Mouse (Mus musculus) G1E (cell line): ENCODE results near the gene Arid5b. TPM values are rescaled to one million over a fixed set of nuclear protein-coding genes. Genes with fewer than 3 reads are reported as not detected.

Experiments
- ATAC-seq: 2 replicates; pipeline ENCODE4 v1.8.0; 2016; ENCODE audit warnings: mild to moderate bottlenecking; ENCODE audit not compliant: insufficient number of reproducible peaks, poor library complexity, low FRiP score, severe bottlenecking; ENCODE audit errors: extremely low read depth
- DNase-seq: peaks from one replicate; pipeline ENCODE4 v3.0.0; 2012; ENCODE audit warnings: low spot score
- H3K27me3 ChIP-seq: 2 replicates; pipeline ENCODE4 v1.6.1; 2012; ENCODE audit warnings: mild to moderate bottlenecking, low read length, inconsistent platforms; ENCODE audit not compliant: insufficient read depth
- H3K36me3 ChIP-seq: replicated peaks from 2 replicates; pipeline ENCODE3; 2012; ENCODE audit warnings: mild to moderate bottlenecking, inconsistent platforms
- H3K4me1 ChIP-seq: 2 replicates; pipeline ENCODE4 v1.6.1; 2012; ENCODE audit warnings: low read depth, low read length, inconsistent platforms, mixed read lengths; ENCODE audit not compliant: insufficient read depth
- H3K4me3 ChIP-seq: 2 replicates; pipeline ENCODE4 v1.5.1; 2012; ENCODE audit warnings: low read depth, mild to moderate bottlenecking, inconsistent platforms, low read length, moderate library complexity, mixed read lengths
- H3K9me3 ChIP-seq: replicated peaks from 2 replicates; pipeline ENCODE4 v1.6.1; 2012; ENCODE audit warnings: inconsistent platforms
- CTCF ChIP-seq: IDR thresholded peaks from 2 replicates; pipeline ENCODE4 v1.5.1; 2012; ENCODE audit warnings: low read depth, low read length, inconsistent platforms, mixed read lengths
- GATA1 ChIP-seq: IDR thresholded peaks from 2 replicates; pipeline ENCODE4 v1.6.1; 2012; ENCODE audit warnings: borderline replicate concordance, low read length, inconsistent platforms, mixed read lengths
- GATA2 ChIP-seq: IDR thresholded peaks from 2 replicates; pipeline ENCODE4 v1.6.1; 2012; ENCODE audit warnings: low read depth, low read length, inconsistent platforms, borderline replicate concordance
- POLR2AphosphoS5 ChIP-seq: IDR thresholded peaks from 2 replicates; pipeline ENCODE4 v1.6.1; 2012; ENCODE audit warnings: low read depth, low read length, inconsistent platforms; ENCODE audit not compliant: insufficient replicate concordance
- TAL1 ChIP-seq: conservative IDR thresholded peaks from 2 replicates; pipeline ENCODE4 v1.6.1; 2012; ENCODE audit warnings: low read depth, low read length, inconsistent platforms, mixed read lengths
- polyA plus RNA-seq: library from polyadenylated mRNA; stranded (reverse); fragments of >175 nt; gene quantifications from 2 replicates; pipeline ENCODE4 v1.2.3, GENCODE M21; 2012
- total RNA-seq, 2 experiments: library from RNA; stranded (forward) in 1 of 2; stranded (reverse) in 1 of 2; fragments of 200-1000 nt in 1 of 2; fragments of >200 nt in 1 of 2; fragmentation: Nextera tagmentation in 1 of 2; gene quantifications; 2 replicates each; pipeline ENCODE4 v1.2.3; 2014 to 2017

The Arid5b gene
- total and polyA plus RNA-seq, 3 experiments = 0.16 TPM; not detected in 2

GRCm38 (mm10) chr10:68119285-68119684 is 159.3 kb downstream of the Arid5b start:
- Histone ChIP-seq H3K36me3 (no peaks in the 10 kb centered on the region), H3K9me3 (peaks cover 49% of the 10 kb centered on the region), H3K4me1 (no peaks in the 10 kb centered on the region), H3K27me3 (no peaks in the 10 kb centered on the region), H3K4me3 (no peak overlapping the region)
- TF ChIP-seq TAL1 (no peak), GATA1 (no peak), GATA2 (no peak)
- ATAC-seq (no peak), DNase-seq (no peak)

DNA sequence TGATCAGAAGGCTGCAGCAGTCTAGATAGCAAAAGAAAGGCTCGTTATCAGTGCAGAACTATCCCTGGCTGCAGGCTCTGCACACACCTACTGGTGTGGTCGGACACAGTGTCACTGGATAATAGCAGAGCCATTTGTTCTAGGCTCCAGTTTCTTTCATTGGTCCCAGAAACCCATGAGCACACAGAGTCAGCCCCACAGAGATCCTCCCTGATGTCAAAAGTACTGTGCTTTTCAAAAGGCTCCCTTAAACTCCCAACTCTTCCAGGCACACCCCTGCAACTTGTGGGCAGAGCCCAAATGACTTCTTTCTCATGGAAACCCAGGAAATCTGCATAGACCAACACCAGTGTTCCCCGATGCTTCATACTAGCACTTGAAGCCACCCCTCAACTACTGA is 163.6 kb downstream of the Arid5b start:
- TF ChIP-seq POLR2AphosphoS5 (no peak), GATA2 (no peak), CTCF (no peak), TAL1 (no peak), GATA1 (no peak)
- Histone ChIP-seq H3K4me1 (no peaks in the 10 kb centered on the region), H3K9me3 (peaks cover 48% of the 10 kb centered on the region), H3K27me3 (no peaks in the 10 kb centered on the region), H3K36me3 (no peaks in the 10 kb centered on the region), H3K4me3 (no peak overlapping the region)
- ATAC-seq (no peak), DNase-seq (no peak)

- H3K27me3 ChIP-seq = no peaks in the 10 kb centered on the region
- no peaks in the 10 kb centered on the region for H3K36me3 ChIP-seq
- no peaks in the 10 kb centered on the region for H3K4me1 ChIP-seq
- peaks cover 50% of the 10 kb centered on the region for H3K9me3 ChIP-seq
- no peak overlapping the region for H3K4me3 ChIP-seq
- DNase-seq (no peak), ATAC-seq (no peak)
- TF ChIP-seq GATA1 = no peak
- TF ChIP-seq POLR2AphosphoS5 = no peak
- no peak for TF ChIP-seq GATA2
- TF ChIP-seq TAL1 = no peak
- TF ChIP-seq CTCF = no peak
Measured at GRCm38 (mm10) chr10:68113645-68114044, 164.9 kb downstream of the Arid5b start.

DNA sequence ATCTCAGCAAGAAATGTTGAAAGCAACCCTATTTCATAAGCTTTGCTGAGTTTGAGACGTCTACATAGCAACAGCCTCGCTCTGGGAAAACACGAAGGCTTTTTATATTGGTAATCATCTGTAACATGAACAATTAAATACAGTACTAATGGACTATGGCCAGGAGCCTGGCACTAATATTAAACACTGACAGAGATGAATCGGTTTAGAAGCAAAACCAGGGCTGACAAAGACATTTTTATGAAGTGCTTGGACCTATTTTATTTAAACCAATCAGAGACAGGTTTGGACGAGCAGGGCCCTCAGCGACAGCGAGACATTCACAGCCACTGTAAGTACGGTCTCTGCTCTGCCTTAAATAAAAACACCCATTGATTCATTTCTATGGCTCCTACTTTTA is 165.6 kb downstream of the Arid5b start:
- ATAC-seq (no peak), DNase-seq (no peak)
- Histone ChIP-seq H3K4me1 (no peaks in the 10 kb centered on the region), H3K4me3 (no peak overlapping the region), H3K27me3 (no peaks in the 10 kb centered on the region), H3K9me3 (peaks cover 50% of the 10 kb centered on the region), H3K36me3 (no peaks in the 10 kb centered on the region)
- no peak for TF ChIP-seq TAL1
- TF ChIP-seq CTCF = no peak
- no peak for TF ChIP-seq GATA1
- TF ChIP-seq GATA2 = no peak
- TF ChIP-seq POLR2AphosphoS5 = no peak

GRCm38 (mm10) chr10:68110607-68111006 is 167.9 kb downstream of the Arid5b start:
- Histone ChIP-seq H3K27me3 (no peaks in the 10 kb centered on the region), H3K4me1 (no peaks in the 10 kb centered on the region), H3K36me3 (no peaks in the 10 kb centered on the region), H3K9me3 (peaks cover 45% of the 10 kb centered on the region), H3K4me3 (no peak overlapping the region)
- ATAC-seq (no peak), DNase-seq (no peak)
- TF ChIP-seq GATA2 (no peak), GATA1 (no peak), POLR2AphosphoS5 (no peak), CTCF (no peak), TAL1 (no peak)

DNA sequence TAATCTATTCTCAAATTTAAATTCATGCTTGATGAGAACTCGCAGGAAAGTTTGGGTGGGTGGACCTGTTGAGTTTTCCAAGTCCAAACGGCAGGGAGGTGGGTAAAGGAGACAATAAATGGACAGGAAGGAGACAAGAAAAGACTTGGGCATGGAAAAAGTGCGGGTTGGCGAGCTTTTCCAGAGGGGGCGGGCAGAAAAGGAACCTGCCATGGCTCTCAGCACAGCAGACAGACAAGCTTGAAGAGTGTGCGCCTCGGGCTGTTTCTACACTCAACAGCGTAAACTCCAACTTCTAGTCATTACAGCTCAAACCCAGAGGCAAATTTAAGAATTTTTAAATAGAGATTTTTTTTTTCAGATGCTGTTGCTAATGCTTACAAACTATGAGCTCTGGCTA is 168.4 kb downstream of the Arid5b start:
- DNase-seq (no peak), ATAC-seq (no peak)
- Histone ChIP-seq H3K9me3 (peaks cover 43% of the 10 kb centered on the region), H3K4me3 (no peak overlapping the region), H3K36me3 (no peaks in the 10 kb centered on the region), H3K27me3 (no peaks in the 10 kb centered on the region), H3K4me1 (no peaks in the 10 kb centered on the region)
- TF ChIP-seq POLR2AphosphoS5 (no peak), GATA2 (no peak)

- TF ChIP-seq TAL1 (no peak), GATA1 (no peak), GATA2 (no peak), CTCF (no peak), POLR2AphosphoS5 (no peak)
- Histone ChIP-seq H3K9me3 (peaks cover 43% of the 10 kb centered on the region), H3K4me3 (no peak overlapping the region), H3K4me1 (no peaks in the 10 kb centered on the region), H3K36me3 (no peaks in the 10 kb centered on the region), H3K27me3 (no peaks in the 10 kb centered on the region)
- no peak for ATAC-seq
- no peak for DNase-seq
Measured at GRCm38 (mm10) chr10:68109651-68110050, 168.9 kb downstream of the Arid5b start.
